Mouse (Mus musculus): Measurements from ENCODE around the gene Zfp958. TPM values are rescaled to one million over a fixed set of nuclear protein-coding genes. Genes with fewer than 3 reads are reported as not detected.

The Zfp958 gene
- total and polyA plus RNA-seq, 3 experiments = 5.6 to 206 (median 10.7) TPM

GRCm38 (mm10) chr8:4612932-4613853, at the start of gene Zfp958 (continued):
- TF ChIP-seq MXI1 (IDR thresholded peaks at IDR 0.05; ENCODE audit: low read depth, low read length) (peak; percentile 65; the same call in 1 of the 2 replicates), POLR2AphosphoS5 (IDR thresholded peaks at IDR 0.05; ENCODE audit: borderline replicate concordance, low read depth, low read length) (no peak), ZKSCAN1 (IDR thresholded peaks at IDR 0.05; ENCODE audit: low read depth, low read length) (no peak), GATA1 (IDR thresholded peaks at IDR 0.05; ENCODE audit: low read depth, low read length) (no peak), MYC (IDR thresholded peaks at IDR 0.05; ENCODE audit: low read depth, low read length) (peak; percentile 45)

- Histone ChIP-seq H3K27me3 (ENCODE audit: control insufficient read depth in 1 of 2, insufficient read depth in 2 of 2, low read length in 2 of 2) (no peaks in the 10 kb centered on the region), H3K9me3 (replicated peaks; ENCODE audit: insufficient read depth, low read length) (no peaks in the 10 kb centered on the region), H3K36me3 (ENCODE audit: control insufficient read depth in 1 of 2, insufficient read depth in 2 of 2, low read length in 2 of 2) (peaks cover 0 to 11% of the 10 kb centered on the region in 2 experiments; a peak in 2 of 4 replicates), H3K79me2 (ENCODE audit: control insufficient read depth, insufficient read depth, low read length, poor library complexity) (no peaks in the 10 kb centered on the region), H3K9ac (ENCODE audit: control insufficient read depth, low read depth, low read length, poor library complexity, severe bottlenecking) (no peak overlapping the region; the same call in 1 of the 2 replicates), H3K4me3 (ENCODE audit: control insufficient read depth in 1 of 2, insufficient read depth in 1 of 2, low read depth in 2 of 2, low read length in 2 of 2) (peak overlapping the region in 1 of 2 experiments; percentile 21; a peak in 1 of 4 replicates), H3K4me1 (ENCODE audit: control insufficient read depth in 1 of 2, insufficient read depth in 2 of 2, low read length in 2 of 2) (peaks cover 3 to 7% of the 10 kb centered on the region in 2 experiments; a peak in 2 of 4 replicates), H3K27ac (ENCODE audit: control insufficient read depth, low read depth, low read length) (peak overlapping the region; percentile 85)
- DNase-seq (ENCODE audit: low read depth, low spot score) = no peak
- TF ChIP-seq NELFE (IDR thresholded peaks at IDR 0.05; ENCODE audit: low read depth, low read length) = no peak
- 0 out of 2 replicates have a peak, but pooled peaks have one; percentile 10 for TF ChIP-seq RCOR1 (IDR thresholded peaks at IDR 0.05; ENCODE audit: low read depth, low read length)
- TF ChIP-seq EP300 (IDR thresholded peaks at IDR 0.05; ENCODE audit: low read depth in 1 of 2, low read length in 2 of 2) = 0 out of 4 replicates have a peak, but pooled peaks of 1 of the 2 experiments have one; percentile 18
Measured at GRCm38 (mm10) chr8:4581986-4582385, 31.0 kb upstream of the Zfp958 start.

GRCm38 (mm10) chr8:4582754-4583178, 30.2 kb upstream of the Zfp958 start:
- Histone ChIP-seq H3K9ac (ENCODE audit: control insufficient read depth, low read depth, low read length, poor library complexity, severe bottlenecking) (0 out of 2 replicates have a peak overlapping the region, but pooled peaks have one; percentile 15), H3K27me3 (ENCODE audit: control insufficient read depth in 1 of 2, insufficient read depth in 2 of 2, low read length in 2 of 2) (no peaks in the 10 kb centered on the region), H3K9me3 (replicated peaks; ENCODE audit: insufficient read depth, low read length) (no peaks in the 10 kb centered on the region), H3K79me2 (ENCODE audit: control insufficient read depth, insufficient read depth, low read length, poor library complexity) (no peaks in the 10 kb centered on the region), H3K36me3 (ENCODE audit: control insufficient read depth in 1 of 2, insufficient read depth in 2 of 2, low read length in 2 of 2) (peaks cover 0 to 11% of the 10 kb centered on the region in 2 experiments; a peak in 2 of 4 replicates), H3K27ac (ENCODE audit: control insufficient read depth, low read depth, low read length) (peak overlapping the region; percentile 70), H3K4me1 (ENCODE audit: control insufficient read depth in 1 of 2, insufficient read depth in 2 of 2, low read length in 2 of 2) (peaks cover 3 to 7% of the 10 kb centered on the region in 2 experiments; a peak in 2 of 4 replicates), H3K4me3 (ENCODE audit: control insufficient read depth in 1 of 2, insufficient read depth in 1 of 2, low read depth in 2 of 2, low read length in 2 of 2) (peak overlapping the region; percentile 26 to 42)
- peak; percentile 94 for DNase-seq (ENCODE audit: low read depth, low spot score)
- TF ChIP-seq ZC3H11A (IDR thresholded peaks at IDR 0.05; ENCODE audit: low read depth, low read length) = peak; percentile 45
- peak; percentile 78 for TF ChIP-seq TAL1 (IDR thresholded peaks at IDR 0.05; ENCODE audit: low read length)
- TF ChIP-seq MXI1 (IDR thresholded peaks at IDR 0.05; ENCODE audit: low read depth, low read length) = peak; percentile 38; the same call in 1 of the 2 replicates
- TF ChIP-seq USF2 (IDR thresholded peaks at IDR 0.05; ENCODE audit: borderline replicate concordance in 1 of 2, insufficient read depth in 1 of 2, low read depth in 1 of 2, low read length in 2 of 2) = no peak
- TF ChIP-seq GATA1 (IDR thresholded peaks at IDR 0.05; ENCODE audit: low read depth, low read length) = peak; percentile 96
- TF ChIP-seq UBTF (IDR thresholded peaks at IDR 0.05; ENCODE audit: borderline replicate concordance, insufficient read depth, low read depth, low read length) = no peak
- no peak for TF ChIP-seq NRF1 (IDR thresholded peaks at IDR 0.05; ENCODE audit: insufficient read depth, low read depth, low read length, poor library complexity, severe bottlenecking)
- TF ChIP-seq JUND (IDR thresholded peaks at IDR 0.05; ENCODE audit: low read depth, low read length) = peak; percentile 69; the same call in 1 of the 2 replicates
- peak; percentile 80 for TF ChIP-seq MYC (IDR thresholded peaks at IDR 0.05; ENCODE audit: low read depth, low read length)
- TF ChIP-seq MAX (IDR thresholded peaks at IDR 0.05; ENCODE audit: low read length) = peak; percentile 54
- TF ChIP-seq MYB (IDR thresholded peaks at IDR 0.05; ENCODE audit: low read depth, low read length) = no peak
- no peak; the same call in 1 of the 2 replicates for TF ChIP-seq BHLHE40 (IDR thresholded peaks at IDR 0.05; ENCODE audit: borderline replicate concordance, low read depth, low read length)
- no peak for TF ChIP-seq USF1 (IDR thresholded peaks at IDR 0.05; ENCODE audit: low read depth, low read length)
- TF ChIP-seq ZKSCAN1 (IDR thresholded peaks at IDR 0.05; ENCODE audit: low read depth, low read length) = no peak
- TF ChIP-seq POLR2AphosphoS5 (IDR thresholded peaks at IDR 0.05; ENCODE audit: borderline replicate concordance, low read depth, low read length) = no peak
- TF ChIP-seq KAT2A (conservative IDR thresholded peaks at IDR 0.05; ENCODE audit: low read depth, low read length) = no peak
- TF ChIP-seq RCOR1 (IDR thresholded peaks at IDR 0.05; ENCODE audit: low read depth, low read length) = peak; percentile 66; the same call in 1 of the 2 replicates
- TF ChIP-seq MAZ (IDR thresholded peaks at IDR 0.05; ENCODE audit: low read depth, low read length) = peak; percentile 79
- TF ChIP-seq RAD21 (IDR thresholded peaks at IDR 0.05; ENCODE audit: low read depth, low read length) = peak; percentile 63
- no peak for TF ChIP-seq GABPA (IDR thresholded peaks at IDR 0.05; ENCODE audit: low read depth, low read length)
- no peak for TF ChIP-seq ELF1 (IDR thresholded peaks at IDR 0.05; ENCODE audit: low read depth, low read length)
- peak; percentile 96 for TF ChIP-seq ETS1 (IDR thresholded peaks at IDR 0.05; ENCODE audit: low read depth, low read length)

Data from MEL (cell line).